Mouse (Mus musculus) embryonic fibroblast, embryonic 13.5 days (primary cell): ENCODE measurements around the gene D10Wsu102e.

Experiments
- CTCF ChIP-seq: IDR thresholded peaks from 2 replicates; pipeline ENCODE4 v1.5.1; 2011; ENCODE audit warnings: mild to moderate bottlenecking, control low read depth, low read length, moderate library complexity, borderline replicate concordance; ENCODE audit not compliant: insufficient read depth
- POLR2A ChIP-seq: IDR thresholded peaks from 2 replicates; pipeline ENCODE4 v1.6.1; 2011; ENCODE audit warnings: low read depth, mild to moderate bottlenecking, control low read depth, low read length, moderate library complexity

DNA sequence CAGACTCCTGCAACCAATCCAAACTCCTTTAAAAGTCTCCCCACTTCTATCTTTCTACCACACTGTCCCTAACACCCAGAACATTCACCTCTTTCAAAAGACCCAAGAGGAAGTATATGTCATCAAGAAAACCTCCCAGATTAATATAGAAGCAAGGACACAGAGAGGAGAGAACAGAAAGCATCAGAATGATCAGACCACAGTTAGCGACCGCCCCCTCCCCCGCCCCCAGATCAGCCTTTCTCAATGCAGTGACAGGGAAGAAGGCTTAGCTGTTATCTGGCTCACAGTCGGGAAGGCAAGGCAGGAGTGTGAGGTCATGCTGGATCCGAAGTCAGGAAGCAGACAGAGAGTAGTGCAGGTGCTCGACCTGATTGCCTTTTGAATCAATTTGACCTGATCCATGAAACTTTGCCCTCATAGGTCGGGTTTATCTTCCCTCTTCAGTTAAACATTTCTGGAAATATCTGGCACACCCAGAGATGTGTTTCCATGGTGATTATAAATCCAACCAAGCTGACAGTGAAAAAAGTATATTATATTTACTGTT, 37.4 kb upstream of the D10Wsu102e start:
- TF ChIP-seq CTCF (no peak), POLR2A (no peak)
